ENCODE assay signal across 36 mouse cellular contexts in genomic region chr6:128640673-128641072, GRCm38 (mm10). TPM values are rescaled to one million over a fixed set of nuclear protein-coding genes. Genes with fewer than 3 reads are reported as not detected.
"Had no signal": no experiment of that assay in that cellular context is flagged by ENCODE, and none has a peak within 500 bp of the region (broad histone marks: within the 10 kb centered on the region; RNA-seq: fewer than 3 reads in every experiment).

No protein-coding gene starts in this region.

- H3K9ac ChIP-seq: embryonic facial prominence, embryonic 12.5 days; embryonic facial prominence, embryonic 13.5 days; embryonic facial prominence, embryonic 15.5 days; forebrain, embryonic 12.5 days; forebrain, embryonic 13.5 days; forebrain, embryonic 15.5 days; forebrain, postnatal 0 days had no signal

- H3K9me3 ChIP-seq: embryonic facial prominence, embryonic 10.5 days; embryonic facial prominence, embryonic 12.5 days; embryonic facial prominence, embryonic 13.5 days; embryonic facial prominence, embryonic 15.5 days; forebrain, embryonic 10.5 days; forebrain, embryonic 12.5 days; forebrain, embryonic 13.5 days had no signal

- H3K36me3 ChIP-seq: embryonic facial prominence, embryonic 10.5 days; embryonic facial prominence, embryonic 12.5 days; embryonic facial prominence, embryonic 13.5 days; embryonic facial prominence, embryonic 15.5 days; forebrain, embryonic 10.5 days; forebrain, embryonic 12.5 days; forebrain, embryonic 15.5 days had no signal

- H3K4me2 ChIP-seq: embryonic facial prominence, embryonic 12.5 days; embryonic facial prominence, embryonic 13.5 days; embryonic facial prominence, embryonic 15.5 days; forebrain, embryonic 12.5 days; forebrain, embryonic 13.5 days; forebrain, embryonic 15.5 days had no signal

- H3K4me3 ChIP-seq: embryonic facial prominence, embryonic 10.5 days; embryonic facial prominence, embryonic 12.5 days; embryonic facial prominence, embryonic 13.5 days; embryonic facial prominence, embryonic 15.5 days; erythroblast, embryonic 14.5 days; forebrain, embryonic 10.5 days; forebrain, embryonic 12.5 days; forebrain, embryonic 13.5 days; forebrain, embryonic 15.5 days; gastrocnemius, adult 2 months; heart, adult 2 months had no signal

- H3K27me3 ChIP-seq: embryonic facial prominence, embryonic 12.5 days; embryonic facial prominence, embryonic 13.5 days; embryonic facial prominence, embryonic 15.5 days; forebrain, embryonic 12.5 days; forebrain, embryonic 13.5 days; forebrain, embryonic 15.5 days had no signal

- H3K4me1 ChIP-seq: embryonic facial prominence, embryonic 10.5 days; embryonic facial prominence, embryonic 12.5 days; embryonic facial prominence, embryonic 13.5 days; embryonic facial prominence, embryonic 15.5 days; forebrain, embryonic 10.5 days; forebrain, embryonic 12.5 days; forebrain, embryonic 13.5 days; forebrain, embryonic 15.5 days had no signal

- DNase-seq: cerebellum, adult 2 months; cerebellum, adult 8-10 months; cerebellum, adult 9-10 months; cerebellum, adult 9-11 months; cerebellum, postnatal 14 days; cerebellum, postnatal 25 days; cerebellum, postnatal 36 days; embryo, embryonic 11 days; forebrain, postnatal 0 days; gastrocnemius, adult 2 months; gastrocnemius, postnatal 10 days; gastrocnemius, postnatal 14 days; gastrocnemius, postnatal 25 days; gastrocnemius, postnatal 36 days; heart, adult 18-20 months; heart, adult 2 months had no signal

- H3K27ac ChIP-seq: embryonic facial prominence, embryonic 10.5 days; embryonic facial prominence, embryonic 12.5 days; embryonic facial prominence, embryonic 13.5 days; embryonic facial prominence, embryonic 15.5 days; forebrain, embryonic 10.5 days; forebrain, embryonic 12.5 days; forebrain, embryonic 13.5 days; forebrain, embryonic 15.5 days; gastrocnemius, adult 2 months; heart, adult 2 months had no signal

- ATAC-seq: forebrain, embryonic 13.5 days; forebrain, embryonic 14.5 days; forebrain, embryonic 15.5 days; forebrain, embryonic 16.5 days; forebrain, postnatal 0 days had no signal

RNA-seq across cellular contexts. Expression of gene Klrb1a, which starts 17.3 kb away (rescaled TPM):
- total RNA-seq: common myeloid progenitor, adult 5-6 weeks; forebrain, postnatal 0 days; gastrocnemius, adult 18-20 months; gastrocnemius, adult 2 months; gastrocnemius, adult 8-10 months; gastrocnemius, postnatal 10 days; gastrocnemius, postnatal 14 days; gastrocnemius, postnatal 25 days; gastrocnemius, postnatal 36 days; granulocyte monocyte progenitor cell, adult 5-6 weeks; heart, adult 18-20 months; heart, adult 2 months had no signal
- polyA plus RNA-seq: cerebellum, adult 2 months; cortical plate, adult 2 months; embryonic facial prominence, embryonic 10.5 days; embryonic facial prominence, embryonic 11.5 days; embryonic facial prominence, embryonic 12.5 days; embryonic facial prominence, embryonic 13.5 days; embryonic facial prominence, embryonic 14.5 days; embryonic facial prominence, embryonic 15.5 days; erythroblast, embryonic 14.5 days; forebrain, embryonic 10.5 days; forebrain, embryonic 11.5 days; forebrain, embryonic 12.5 days; forebrain, embryonic 13.5 days; forebrain, embryonic 14.5 days; forebrain, embryonic 15.5 days; forebrain, embryonic 16.5 days; forebrain, postnatal 0 days; frontal cortex, adult 2 months had no signal

RNA-seq across cellular contexts. Expression of gene Clec2h, which starts 21.5 kb away (rescaled TPM):
- total RNA-seq: common myeloid progenitor, adult 5-6 weeks; forebrain, postnatal 0 days; gastrocnemius, adult 18-20 months; gastrocnemius, adult 2 months; gastrocnemius, adult 8-10 months; gastrocnemius, postnatal 10 days; gastrocnemius, postnatal 14 days; gastrocnemius, postnatal 25 days; gastrocnemius, postnatal 36 days; granulocyte monocyte progenitor cell, adult 5-6 weeks had no signal
- polyA plus RNA-seq: cortical plate, adult 2 months; embryonic facial prominence, embryonic 10.5 days; embryonic facial prominence, embryonic 11.5 days; embryonic facial prominence, embryonic 12.5 days; embryonic facial prominence, embryonic 13.5 days; embryonic facial prominence, embryonic 14.5 days; embryonic facial prominence, embryonic 15.5 days; erythroblast, embryonic 14.5 days; forebrain, embryonic 10.5 days; forebrain, embryonic 11.5 days; forebrain, embryonic 12.5 days; forebrain, embryonic 13.5 days; forebrain, embryonic 14.5 days; forebrain, embryonic 15.5 days; forebrain, embryonic 16.5 days; forebrain, postnatal 0 days; frontal cortex, adult 2 months; heart, adult 2 months had no signal

RNA-seq across cellular contexts. Expression of gene A2ml1, which starts 59.3 kb away (rescaled TPM):
- total RNA-seq: common myeloid progenitor, adult 5-6 weeks; gastrocnemius, adult 18-20 months; gastrocnemius, adult 2 months; gastrocnemius, adult 8-10 months; gastrocnemius, postnatal 10 days; gastrocnemius, postnatal 14 days; gastrocnemius, postnatal 25 days; gastrocnemius, postnatal 36 days; heart, adult 2 months had no signal
- polyA plus RNA-seq: embryonic facial prominence, embryonic 10.5 days; embryonic facial prominence, embryonic 11.5 days; erythroblast, embryonic 14.5 days; forebrain, embryonic 10.5 days; forebrain, embryonic 11.5 days had no signal
